Comparison of ENCODE assay signal across 19 mouse cellular contexts in genomic region chr1:58723062-58723808, GRCm38 (mm10). TPM values are rescaled to one million over a fixed set of nuclear protein-coding genes. Genes with fewer than 3 reads are reported as not detected.
DNase-seq lines count a peak whose midpoint lies in the region; ATAC-seq and TF ChIP-seq lines count a peak whose summit lies in the region.
"Had no signal": no experiment of that assay in that cellular context is flagged by ENCODE, and none has a peak within 500 bp of the region (broad histone marks: within the 10 kb centered on the region; RNA-seq: fewer than 3 reads in every experiment).

No protein-coding gene starts in this region.

- H3K27me3 ChIP-seq in heart, adult 2 months (ENCODE audit: control insufficient read depth, insufficient read depth, low read length): no peaks in the 10 kb centered on the region
- H3K27me3 ChIP-seq in kidney, embryonic 15.5 days: no peaks in the 10 kb centered on the region
- no peaks in the 10 kb centered on the region for H3K27me3 ChIP-seq in spleen, adult 2 months (ENCODE audit: control insufficient read depth, insufficient read depth, low read length)
- H3K27me3 ChIP-seq: hindbrain, embryonic 13.5 days had no signal

- no peak overlapping the region for H3K4me3 ChIP-seq in heart, adult 2 months
- no peak overlapping the region for H3K4me3 ChIP-seq in kidney, embryonic 15.5 days (replicated peaks)
- H3K4me3 ChIP-seq in spleen, adult 2 months (ENCODE audit: extremely low read depth, insufficient read depth, insufficient read length): no peak overlapping the region
- H3K4me3 ChIP-seq: hindbrain, embryonic 13.5 days had no signal

- peaks cover 46% of the 10 kb centered on the region for H3K36me3 ChIP-seq in heart, adult 2 months (ENCODE audit: control insufficient read depth, insufficient read depth, low read length)
- H3K36me3 ChIP-seq in kidney, embryonic 15.5 days: peaks cover 51% of the 10 kb centered on the region
- H3K36me3 ChIP-seq in spleen, adult 2 months (ENCODE audit: control insufficient read depth, insufficient read depth, low read length): peaks cover 6% of the 10 kb centered on the region
- H3K36me3 ChIP-seq: hindbrain, embryonic 13.5 days had no signal

- TF ChIP-seq CTCF in heart, adult 2 months (IDR thresholded peaks at IDR 0.05): no peak
- no peak for TF ChIP-seq CTCF in spleen, adult 2 months (IDR thresholded peaks at IDR 0.05; ENCODE audit: extremely low read depth, insufficient read depth, insufficient read length, insufficient replicate concordance)

- no peak overlapping the region for H3K9ac ChIP-seq in heart, adult 2 months (ENCODE audit: low read depth, low read length)
- no peak overlapping the region for H3K9ac ChIP-seq in kidney, embryonic 15.5 days
- H3K9ac ChIP-seq: hindbrain, embryonic 13.5 days had no signal

- peak overlapping the region; percentile 28 for H3K4me2 ChIP-seq in kidney, embryonic 15.5 days
- H3K4me2 ChIP-seq: hindbrain, embryonic 13.5 days had no signal

- intact Hi-C loops in heart, adult 2 months (cut with DNase I): no loop called here

- no peaks in the 10 kb centered on the region for H3K9me3 ChIP-seq in kidney, embryonic 15.5 days (replicated peaks)
- H3K9me3 ChIP-seq: hindbrain, embryonic 13.5 days had no signal

- ATAC-seq in kidney, embryonic 15.5 days (replicated peaks; ENCODE audit: low FRiP score): 0 out of 2 replicates have a peak, but pooled peaks have one; percentile 17
- ATAC-seq: forebrain, embryonic 14.5 days; intestine, postnatal 0 days had no signal

- no peak for TF ChIP-seq POLR2A in heart, adult 2 months (IDR thresholded peaks at IDR 0.05; ENCODE audit: insufficient read depth, low read depth, low read length)
- TF ChIP-seq POLR2A in spleen, adult 2 months (IDR thresholded peaks at IDR 0.05; ENCODE audit: low read depth, low read length): no peak

- no peak for DNase-seq in heart, adult 2 months
- no peak for DNase-seq in heart, adult 8-10 months (ENCODE audit: low spot score)
- DNase-seq in kidney, postnatal 10 days: no peak
- no peak for DNase-seq in spleen, adult 2 months (ENCODE audit: low read depth in 1 of 2, low spot score in 2 of 2)
- DNase-seq in spleen, postnatal 14 days (ENCODE audit: low spot score in 2 of 2): no peak
- no peak for DNase-seq in adrenal gland, postnatal 4 days (ENCODE audit: low spot score in 2 of 2)
- no peak for DNase-seq in gastrocnemius, postnatal 4 days (ENCODE audit: low spot score in 2 of 2)
- DNase-seq: cerebellum, adult 8-10 months; layer of hippocampus, postnatal 36 days; midbrain, embryonic 14.5 days; thymus, adult 18-20 months had no signal

- peaks cover 4% of the 10 kb centered on the region for H3K79me2 ChIP-seq in heart, adult 2 months (replicated peaks; ENCODE audit: control insufficient read depth, insufficient read depth, low read length)

- 55% methylated on average over 7 of the region's 7 CpGs for WGBS in heart, adult 2 months
- 33% methylated on average over 7 of the region's 7 CpGs for WGBS in kidney, embryonic 15.5 days
- WGBS in spleen, adult 2 months: 80% methylated on average over 7 of the region's 7 CpGs

- no peak for TF ChIP-seq EP300 in heart, adult 2 months (IDR thresholded peaks at IDR 0.05; ENCODE audit: insufficient read depth, low read depth, low read length)

- peak overlapping the region; percentile 56 for H3K27ac ChIP-seq in heart, adult 2 months
- H3K27ac ChIP-seq in kidney, embryonic 15.5 days: peak overlapping the region; percentile 41
- peak overlapping the region; percentile 36; the same call in 1 of the 2 replicates for H3K27ac ChIP-seq in spleen, adult 2 months (ENCODE audit: insufficient read depth, low read length)
- H3K27ac ChIP-seq: hindbrain, embryonic 13.5 days had no signal

- peaks cover 35% of the 10 kb centered on the region for H3K4me1 ChIP-seq in heart, adult 2 months (ENCODE audit: control insufficient read depth, insufficient read depth, low read length)
- peaks cover 26% of the 10 kb centered on the region for H3K4me1 ChIP-seq in kidney, embryonic 15.5 days
- peaks cover 38% of the 10 kb centered on the region; the same call in 1 of the 2 replicates for H3K4me1 ChIP-seq in spleen, adult 2 months (ENCODE audit: control insufficient read depth, insufficient read depth, insufficient read length)
- H3K4me1 ChIP-seq: hindbrain, embryonic 13.5 days had no signal

RNA-seq across cellular contexts. Expression of gene Cflar, which starts 11.9 kb away (rescaled TPM):
- 10 to 100 TPM; 50.2 to 63.0 TPM for total RNA-seq in heart, adult 2 months (2021)
- polyA plus RNA-seq in heart, adult 2 months (2012; rRNA removed): 21.7 and 39.1 TPM in 2 replicates
- total RNA-seq in heart, adult 8-10 months (2022): 10 to 100 TPM; 43.5 to 60.4 (median 50.3) TPM
- polyA plus RNA-seq in kidney, embryonic 15.5 days (2015; fragmentation: Nextera tagmentation; extraction: Ambion mirVana): 45.2 and 48.1 TPM in 2 replicates
- polyA plus RNA-seq in spleen, adult 2 months (2012; rRNA removed): 28.2 and 33.2 TPM in 2 replicates
- total RNA-seq in adrenal gland, postnatal 4 days (2021): 100 to 1,000 TPM; 101 to 104 TPM
- total RNA-seq in gastrocnemius, postnatal 4 days (2021): 10 to 100 TPM; 49.6 to 54.3 TPM

RNA-seq across cellular contexts. Expression of gene Als2cr12, which starts 27.4 kb away (rescaled TPM):
- total RNA-seq in heart, adult 2 months (2021): not detected
- polyA plus RNA-seq in heart, adult 2 months (2012; rRNA removed): 0.49 TPM in 1 of 2 replicates, not detected in the other
- not detected for total RNA-seq in heart, adult 8-10 months (2022)
- polyA plus RNA-seq in kidney, embryonic 15.5 days (2015; fragmentation: Nextera tagmentation; extraction: Ambion mirVana): not detected in 2 replicates
- polyA plus RNA-seq in spleen, adult 2 months (2012; rRNA removed): 0.15 TPM in 1 of 2 replicates, not detected in the other
- total RNA-seq in adrenal gland, postnatal 4 days (2021): under 1 TPM; 0.20 to 0.25 TPM
- total RNA-seq in gastrocnemius, postnatal 4 days (2021): under 1 TPM in 1 of 2 experiments, not detected in 1; 0.36 TPM
- total RNA-seq: gastrocnemius, adult 8-10 months; layer of hippocampus, postnatal 36 days; left cerebral cortex, postnatal 36 days had no signal
- polyA plus RNA-seq: forebrain, embryonic 14.5 days; heart, embryonic 14.5 days; hindbrain, embryonic 13.5 days; liver, embryonic 16.5 days; midbrain, embryonic 14.5 days had no signal
